In the genomic region with DNA sequence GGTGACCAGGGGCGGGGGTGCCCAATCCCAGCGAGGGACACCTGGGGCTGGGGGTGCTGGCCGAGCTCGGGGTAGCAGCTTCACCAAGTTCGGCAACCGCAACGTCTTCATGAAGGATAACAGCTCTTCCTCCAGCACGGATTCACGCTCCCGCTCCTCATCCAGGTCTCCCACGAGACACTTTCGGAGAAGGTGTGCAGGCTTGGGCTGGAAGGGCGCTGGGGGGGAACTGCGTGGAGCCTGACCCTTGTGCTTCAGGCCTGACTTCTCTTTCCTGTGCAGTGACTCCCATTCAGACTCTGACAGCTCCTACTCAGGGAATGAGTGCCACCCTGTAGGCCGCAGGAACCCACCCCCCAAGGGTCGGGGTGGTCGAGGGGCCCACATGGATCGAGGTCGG, we compare ENCODE assay signal across 21 mouse cellular contexts. TPM values are rescaled to one million over a fixed set of nuclear protein-coding genes. Genes with fewer than 3 reads are reported as not detected.
A peak's percentile ranks its signal among the peaks of the same experiment; 100 is the strongest.
DNase-seq lines count a peak whose midpoint lies in the region; ATAC-seq and TF ChIP-seq lines count a peak whose summit lies in the region.
"Had no signal": no experiment of that assay in that cellular context is flagged by ENCODE, and none has a peak within 500 bp of the region (broad histone marks: within the 10 kb centered on the region; RNA-seq: fewer than 3 reads in every experiment).

No protein-coding gene starts in this region.

- peaks cover 3% of the 10 kb centered on the region; the same call in 1 of the 2 replicates for H3K4me1 ChIP-seq in heart, embryonic 11.5 days (ENCODE audit: control insufficient read depth, insufficient read depth, low read length)
- peaks cover 7% of the 10 kb centered on the region for H3K4me1 ChIP-seq in liver, postnatal 0 days (ENCODE audit: insufficient read depth)

- no peaks in the 10 kb centered on the region for H3K9me3 ChIP-seq in heart, embryonic 11.5 days (replicated peaks; ENCODE audit: control insufficient read depth, low read length)
- no peaks in the 10 kb centered on the region for H3K9me3 ChIP-seq in liver, postnatal 0 days (ENCODE audit: low read length)
- H3K9me3 ChIP-seq: embryonic facial prominence, embryonic 12.5 days; G1E; heart, embryonic 15.5 days; hindbrain, embryonic 13.5 days had no signal

- 95% methylated on average over 19 of the region's 19 CpGs for WGBS in heart, embryonic 11.5 days (ENCODE audit: insufficient replicate concordance)
- WGBS in liver, postnatal 0 days (ENCODE audit: insufficient replicate concordance): 94% methylated on average over 19 of the region's 19 CpGs

- H3K27me3 ChIP-seq in heart, embryonic 11.5 days (ENCODE audit: control insufficient read depth, insufficient read depth, low read length): no peaks in the 10 kb centered on the region
- no peaks in the 10 kb centered on the region for H3K27me3 ChIP-seq in liver, postnatal 0 days (ENCODE audit: insufficient read depth, low read length)
- H3K27me3 ChIP-seq: embryonic facial prominence, embryonic 12.5 days; heart, embryonic 15.5 days; hindbrain, embryonic 13.5 days had no signal

- H3K9ac ChIP-seq in heart, embryonic 11.5 days (ENCODE audit: low read depth, low read length): no peak overlapping the region
- H3K9ac ChIP-seq in liver, postnatal 0 days (replicated peaks): no peak overlapping the region
- H3K9ac ChIP-seq: embryonic facial prominence, embryonic 12.5 days; heart, embryonic 15.5 days; hindbrain, embryonic 13.5 days had no signal

- H3K4me2 ChIP-seq in heart, embryonic 11.5 days: no peak overlapping the region
- H3K4me2 ChIP-seq in liver, postnatal 0 days (ENCODE audit: low read depth, low read length): no peak overlapping the region
- H3K4me2 ChIP-seq: embryonic facial prominence, embryonic 12.5 days; heart, embryonic 15.5 days; hindbrain, embryonic 13.5 days had no signal

- peak; percentile 33 for DNase-seq in cerebellum, adult 11-12 months
- DNase-seq in cerebellum, postnatal 4 days (ENCODE audit: low spot score in 2 of 2): no peak
- peak; percentile 3 to 10 for DNase-seq in cerebellum, postnatal 10 days
- DNase-seq in cerebellum, postnatal 25 days: no peak
- peak; percentile 89 for DNase-seq in heart, adult 11 months
- peak; percentile 14 for DNase-seq in liver, postnatal 0 days
- DNase-seq in liver: no peak
- DNase-seq: adrenal gland, adult 8-10 months; adrenal gland, postnatal 36 days; B cell, adult 2 months; gastrocnemius, postnatal 14 days; kidney, adult 2 months had no signal

- no peak overlapping the region for H3K4me3 ChIP-seq in heart, embryonic 11.5 days (ENCODE audit: low read depth, low read length)
- H3K4me3 ChIP-seq in liver, postnatal 0 days (ENCODE audit: low read depth, low read length): no peak overlapping the region
- H3K4me3 ChIP-seq: embryonic facial prominence, embryonic 12.5 days; heart, embryonic 15.5 days; hindbrain, embryonic 13.5 days had no signal

- TF ChIP-seq EP300 in liver, postnatal 0 days (IDR thresholded peaks at IDR 0.05; ENCODE audit: low read depth): no peak

- no peak overlapping the region for H3K27ac ChIP-seq in heart, embryonic 11.5 days (ENCODE audit: low read depth, low read length)
- H3K27ac ChIP-seq in liver, postnatal 0 days (ENCODE audit: low read depth): no peak overlapping the region
- H3K27ac ChIP-seq: embryonic facial prominence, embryonic 12.5 days; heart, embryonic 15.5 days; hindbrain, embryonic 13.5 days; hindbrain, postnatal 0 days had no signal

- ATAC-seq in heart, embryonic 11.5 days (replicated peaks; ENCODE audit: insufficient number of reproducible peaks, low FRiP score, low TSS enrichment): no peak
- no peak for ATAC-seq in liver, postnatal 0 days
- ATAC-seq: CD4-positive, CD25-positive, alpha-beta regulatory T cell, adult 4 months; forebrain, embryonic 14.5 days; hindbrain, postnatal 0 days; intestine, embryonic 16.5 days had no signal

- peaks cover 70% of the 10 kb centered on the region for H3K36me3 ChIP-seq in heart, embryonic 11.5 days (ENCODE audit: control insufficient read depth, insufficient read depth, low read length)
- peaks cover 94% of the 10 kb centered on the region for H3K36me3 ChIP-seq in liver, postnatal 0 days (replicated peaks; ENCODE audit: insufficient read depth, low read length)

- TF ChIP-seq CTCF in liver, postnatal 0 days (IDR thresholded peaks at IDR 0.05; ENCODE audit: low read depth): no peak

RNA-seq across cellular contexts. Expression of a gene that starts 6.7 kb away (rescaled TPM):
- 42.1 and 42.6 TPM in 2 replicates for polyA plus RNA-seq in heart, embryonic 11.5 days (2014; fragmentation: Nextera tagmentation; extraction: Ambion mirVana)
- polyA plus RNA-seq in liver, postnatal 0 days (2015; fragmentation: Nextera tagmentation; extraction: Ambion mirVana): 9.1 and 9.7 TPM in 2 replicates

RNA-seq across cellular contexts. Expression of a gene that starts 6.7 kb away (rescaled TPM):
- polyA plus RNA-seq in heart, embryonic 11.5 days (2014; fragmentation: Nextera tagmentation; extraction: Ambion mirVana): 1.4 TPM in 2 replicates
- 2.8 TPM in 2 replicates for polyA plus RNA-seq in liver, postnatal 0 days (2015; fragmentation: Nextera tagmentation; extraction: Ambion mirVana)

RNA-seq across cellular contexts. Expression of a gene that starts 21.2 kb away (rescaled TPM):
- 27.9 and 32.1 TPM in 2 replicates for polyA plus RNA-seq in heart, embryonic 11.5 days (2014; fragmentation: Nextera tagmentation; extraction: Ambion mirVana)
- 8.2 and 12.1 TPM in 2 replicates for polyA plus RNA-seq in liver, postnatal 0 days (2015; fragmentation: Nextera tagmentation; extraction: Ambion mirVana)
- polyA plus RNA-seq: CD4-positive, CD25-positive, alpha-beta regulatory T cell, adult 4 months had no signal

RNA-seq across cellular contexts. Expression of a gene that starts 24.3 kb away (rescaled TPM):
- 0.70 and 0.87 TPM in 2 replicates for polyA plus RNA-seq in heart, embryonic 11.5 days (2014; fragmentation: Nextera tagmentation; extraction: Ambion mirVana)
- polyA plus RNA-seq in liver, postnatal 0 days (2015; fragmentation: Nextera tagmentation; extraction: Ambion mirVana): 1.9 and 3.2 TPM in 2 replicates
- polyA plus RNA-seq: G1E had no signal

Comparison
In these comparisons a context has a peak if more than half of its experiments do, and no peak if none do; other contexts are left out.
1. DNase-seq: peak in cerebellum, adult 11-12 months (single experiment), cerebellum, postnatal 10 days (2 of 2), heart, adult 11 months (single experiment) and liver, postnatal 0 days (single experiment); none in cerebellum, postnatal 4 days (0 of 2), cerebellum, postnatal 25 days (0 of 2) and liver (single experiment).